Mouse (Mus musculus): ENCODE data around the gene Trat1.

Trat1 gene

DNA sequence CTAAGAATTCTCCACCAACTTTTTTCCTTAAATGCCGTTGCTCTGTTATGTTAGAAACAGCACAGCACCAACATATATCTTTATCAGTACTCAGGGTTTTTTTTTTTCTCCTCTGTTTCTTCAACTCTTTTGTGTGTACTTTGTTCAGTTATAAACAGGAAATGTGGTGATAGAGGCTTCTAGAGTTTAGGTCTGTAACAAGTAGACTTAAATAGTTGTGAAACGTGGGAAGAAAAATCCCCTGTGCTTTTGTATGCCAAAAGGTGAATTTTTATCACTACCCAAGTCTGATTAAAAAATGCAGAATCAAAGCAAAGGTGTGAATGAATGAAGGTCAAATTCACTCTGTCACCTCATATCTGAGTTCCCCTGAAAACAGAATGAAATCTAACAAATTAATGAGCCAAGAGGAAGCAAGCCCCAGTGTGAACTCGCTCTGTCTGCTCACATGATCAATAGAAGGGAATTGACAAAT lies at the start of gene Trat1:
TSS of gene Trat1 (minus strand) at position 51 of the 475 bp plus-strand sequence.
- DNase-seq (ENCODE audit: low read depth) = peak; percentile 69

DNA sequence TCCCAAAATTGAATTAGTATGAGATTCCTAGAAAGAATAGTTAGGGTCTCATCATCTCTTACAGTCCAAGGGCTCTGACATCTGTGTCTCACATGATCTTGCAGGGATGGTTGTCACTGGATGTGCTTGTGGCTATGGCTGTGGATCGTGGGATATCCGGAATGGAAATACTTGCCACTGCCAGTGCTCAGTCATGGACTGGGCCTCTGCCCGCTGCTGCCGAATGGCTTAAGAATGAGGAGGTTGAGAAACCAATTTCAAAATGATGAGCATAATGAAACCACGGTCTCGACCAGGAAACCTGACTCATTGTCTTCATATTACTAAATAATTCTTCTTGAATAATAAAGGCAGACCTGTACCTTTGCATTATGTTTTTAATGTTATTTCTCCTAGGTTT lies 46.7 kb upstream of the Trat1 start:
- DNase-seq (ENCODE audit: low read depth) = no peak

GRCm38 (mm10) chr16:48816695-48817094 lies 44.9 kb upstream of the Trat1 start, which contains the start of gene Retnlb:
Gene Retnlb (plus strand): TSS chr16:48816856.
- no peak for DNase-seq (ENCODE audit: low read depth)

GRCm38 (mm10) chr16:48811881-48812436 lies 40.1 kb upstream of the Trat1 start:
- DNase-seq (ENCODE audit: low read depth) = no peak

DNA sequence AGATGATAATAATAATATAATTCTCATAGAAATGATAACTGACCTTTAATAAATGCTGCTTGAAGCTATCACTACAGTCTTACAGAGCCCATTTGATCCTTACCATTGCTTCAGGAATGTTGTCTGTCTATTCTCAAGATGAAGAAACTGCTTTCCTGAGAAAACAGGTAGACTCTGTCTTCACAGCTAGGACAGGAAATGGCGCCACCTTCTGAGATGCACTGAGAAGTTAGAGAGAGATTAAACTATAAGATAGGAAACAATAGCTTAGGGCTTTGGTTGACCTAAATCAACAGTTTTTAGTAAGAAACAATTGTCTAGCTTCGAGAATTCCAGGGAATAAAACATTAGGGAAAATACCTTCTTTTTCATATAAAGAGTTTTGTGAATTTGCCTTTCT lies 37.6 kb upstream of the Trat1 start:
- peak; percentile 74 for DNase-seq (ENCODE audit: low read depth)

GRCm38 (mm10) chr16:48806521-48806920 lies 34.7 kb upstream of the Trat1 start:
- peak; percentile 56 for DNase-seq (ENCODE audit: low read depth)

GRCm38 (mm10) chr16:48805412-48805811 lies 33.6 kb upstream of the Trat1 start:
- DNase-seq (ENCODE audit: low read depth) = no peak

DNA sequence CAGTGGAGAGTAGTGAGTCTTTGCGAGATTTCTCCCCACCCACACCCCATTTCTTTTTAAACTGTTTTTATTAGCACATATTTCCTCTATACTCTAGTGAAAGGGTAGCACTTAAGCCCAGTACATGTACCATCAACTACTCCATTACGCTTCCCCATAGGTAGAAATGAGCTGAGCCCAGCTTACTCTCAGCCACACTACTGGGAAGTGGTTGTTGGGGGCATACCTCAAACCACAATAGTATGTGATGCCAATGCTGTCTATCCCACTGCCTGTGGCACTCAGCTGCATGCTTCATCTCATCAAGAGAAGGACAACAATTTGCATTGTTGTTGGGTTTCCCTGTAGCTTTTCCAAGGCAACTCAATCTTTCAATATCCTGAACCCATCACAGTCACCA lies 29.1 kb upstream of the Trat1 start:
- peak; percentile 34 for DNase-seq (ENCODE audit: low read depth)

DNA sequence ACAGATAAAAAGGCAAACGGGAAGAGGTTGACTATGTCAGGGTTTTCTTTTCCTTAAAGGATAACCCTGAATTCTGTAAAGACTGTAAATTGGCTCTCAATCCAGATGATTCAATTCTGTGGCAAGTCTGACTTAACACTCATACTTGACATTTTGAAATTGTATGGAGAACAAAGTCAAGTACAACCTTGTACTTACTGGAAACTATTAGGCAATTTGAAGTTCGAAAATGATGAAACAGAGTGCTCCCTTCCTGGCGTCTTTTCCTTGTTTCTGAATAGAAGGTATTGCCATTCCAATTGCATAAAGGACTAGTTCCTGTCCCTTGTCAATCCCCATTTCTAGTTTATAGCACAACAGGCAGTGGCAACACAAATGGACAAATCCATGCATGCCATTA lies 27.6 kb upstream of the Trat1 start:
- DNase-seq (ENCODE audit: low read depth) = no peak

GRCm38 (mm10) chr16:48798285-48798684 lies 26.5 kb upstream of the Trat1 start:
- DNase-seq (ENCODE audit: low read depth) = peak; percentile 41

DNA sequence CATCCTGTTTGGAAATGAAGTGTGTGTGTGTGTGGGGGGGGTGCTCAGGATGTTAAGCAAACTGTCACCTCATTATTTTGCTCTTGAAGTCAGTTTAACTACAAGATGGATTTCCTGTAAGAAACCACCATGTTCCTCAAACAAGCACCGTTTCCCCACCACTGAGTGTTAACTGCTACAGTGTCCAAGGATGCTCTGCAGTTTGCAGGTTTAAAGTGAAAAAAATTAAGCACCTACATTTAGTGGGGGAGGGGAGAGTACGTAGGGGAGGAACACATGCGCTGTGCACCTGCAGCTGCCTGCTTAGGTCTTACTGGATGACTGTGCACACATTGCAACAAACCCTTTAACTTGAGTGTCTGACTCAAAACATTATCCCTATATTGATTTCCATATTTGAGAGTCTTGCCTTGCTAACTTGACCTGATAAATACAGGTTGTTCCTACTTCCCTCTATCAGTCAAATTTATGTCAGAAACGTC lies 16.9 kb upstream of the Trat1 start:
- DNase-seq (ENCODE audit: low read depth) = peak; percentile 67

DNA sequence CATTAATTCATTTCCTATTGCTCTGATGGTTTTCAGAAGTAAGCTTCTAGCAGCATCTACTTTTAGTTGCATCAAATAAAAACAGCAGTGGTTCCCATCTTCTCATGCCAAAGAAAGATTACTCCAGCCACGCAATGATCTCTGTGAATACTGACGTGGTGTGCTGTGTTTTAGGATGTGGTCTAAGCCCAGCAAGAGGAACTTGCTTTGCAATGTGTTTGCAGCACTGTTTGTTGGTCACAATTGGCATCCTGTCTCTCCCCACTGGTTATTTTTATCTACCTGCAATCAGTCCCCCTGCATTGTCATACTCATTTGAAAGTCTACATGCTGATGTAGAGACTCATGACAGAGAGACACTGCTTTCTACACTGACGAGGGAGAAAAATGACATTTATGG lies 14.4 kb upstream of the Trat1 start:
- peak; percentile 69 for DNase-seq (ENCODE audit: low read depth)

DNA sequence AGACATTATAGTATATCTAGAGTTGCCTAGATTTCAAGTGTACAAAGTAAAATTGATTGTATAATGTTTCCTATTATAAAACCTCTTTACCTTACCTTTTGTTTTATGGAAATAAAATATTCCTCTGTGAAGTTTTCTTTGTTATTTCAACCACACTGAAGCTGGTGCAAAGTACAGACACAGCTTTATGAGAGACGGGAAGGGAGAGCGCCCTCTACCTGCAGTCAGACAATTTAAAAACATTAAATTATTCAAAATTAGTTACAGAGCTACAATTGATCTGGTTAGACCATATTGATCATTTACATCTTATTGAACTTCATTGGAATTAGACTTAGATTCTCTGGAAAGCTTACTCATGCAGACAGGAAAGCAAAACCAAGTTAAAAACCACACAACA lies 5.4 kb upstream of the Trat1 start:
- peak; percentile 67 for DNase-seq (ENCODE audit: low read depth)

- DNase-seq (ENCODE audit: low read depth) = peak; percentile 52
These were observed 2.6 kb downstream of the Trat1 start for GRCm38 (mm10) chr16:48769183-48769582.

DNA sequence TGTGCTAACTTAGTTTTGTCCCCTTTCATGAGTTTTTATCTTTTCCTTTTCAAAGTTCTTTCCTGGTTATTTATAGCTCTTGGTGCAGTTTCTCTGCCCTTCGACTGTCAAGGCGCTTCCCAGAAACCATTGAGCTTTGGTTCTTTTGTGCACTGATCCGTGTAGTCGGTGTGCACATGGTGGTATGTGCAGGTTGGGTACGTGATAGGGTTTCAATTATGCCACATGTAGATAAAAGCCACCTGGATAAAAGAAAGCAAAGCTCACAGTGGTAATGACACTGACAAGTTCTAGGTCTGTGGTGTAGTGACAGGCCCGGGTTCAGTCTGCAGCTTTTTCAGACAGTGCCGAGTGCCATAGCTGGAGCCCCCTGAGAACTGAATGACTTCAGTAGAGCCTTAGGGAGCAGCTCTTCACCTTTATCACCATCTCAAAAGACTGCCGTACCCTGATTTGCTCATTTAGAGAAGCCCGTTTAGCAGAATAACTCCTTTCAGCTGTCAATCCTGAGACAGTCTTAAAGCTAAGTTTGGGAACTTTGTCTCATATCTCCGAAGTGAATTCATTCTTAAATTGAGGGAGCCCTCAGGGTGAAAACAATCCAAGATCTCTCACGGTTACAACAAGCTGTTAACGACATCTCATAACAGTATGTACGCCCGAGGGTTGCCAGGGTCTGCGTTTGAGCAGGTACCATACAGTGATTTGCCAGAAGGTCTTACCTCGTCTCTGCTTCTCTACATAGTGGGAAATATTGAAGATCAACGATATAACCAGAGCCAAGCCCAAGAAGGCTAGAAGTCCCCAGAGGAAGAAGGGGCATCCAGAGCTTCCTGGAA lies 11.0 kb downstream of the Trat1 start:
- peak; percentile 44 for DNase-seq (ENCODE audit: low read depth)

DNA sequence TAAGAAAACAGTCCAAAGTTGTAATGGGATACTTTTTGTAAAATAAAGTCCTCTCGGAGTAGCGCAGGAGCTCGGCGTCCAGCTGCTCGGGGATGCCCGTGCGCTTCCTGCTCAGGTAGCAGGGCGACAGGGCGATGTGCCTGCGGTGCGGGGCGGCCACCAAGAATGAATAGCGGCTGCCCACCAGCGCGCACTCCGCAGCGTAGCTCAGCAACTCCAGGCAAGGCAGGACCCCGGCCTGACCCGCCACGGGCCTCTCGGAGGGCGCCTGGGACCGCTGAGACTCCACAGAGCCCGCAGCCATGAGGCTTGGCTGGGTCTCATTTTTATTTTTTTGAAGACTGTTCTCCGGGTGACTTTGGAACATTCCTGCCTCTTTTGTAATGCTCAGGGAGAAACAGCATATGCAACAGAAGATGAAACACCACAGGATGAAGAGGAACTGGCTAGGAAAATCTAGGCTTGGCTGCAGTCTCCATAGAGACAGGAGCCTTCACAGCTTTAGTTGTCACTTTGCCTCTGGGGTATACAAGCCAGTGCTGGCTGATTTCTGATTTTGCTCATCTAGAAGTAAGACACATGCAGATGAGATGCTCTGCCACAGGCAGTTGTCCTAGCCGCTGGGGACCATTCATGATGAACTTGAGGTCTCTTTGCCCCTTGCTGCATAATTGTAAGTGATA lies 21.5 kb downstream of the Trat1 start:
- DNase-seq (ENCODE audit: low read depth) = no peak

- peak; percentile 37 for DNase-seq (ENCODE audit: low read depth)
These were observed 26.4 kb downstream of the Trat1 start for GRCm38 (mm10) chr16:48745418-48745817.

DNA sequence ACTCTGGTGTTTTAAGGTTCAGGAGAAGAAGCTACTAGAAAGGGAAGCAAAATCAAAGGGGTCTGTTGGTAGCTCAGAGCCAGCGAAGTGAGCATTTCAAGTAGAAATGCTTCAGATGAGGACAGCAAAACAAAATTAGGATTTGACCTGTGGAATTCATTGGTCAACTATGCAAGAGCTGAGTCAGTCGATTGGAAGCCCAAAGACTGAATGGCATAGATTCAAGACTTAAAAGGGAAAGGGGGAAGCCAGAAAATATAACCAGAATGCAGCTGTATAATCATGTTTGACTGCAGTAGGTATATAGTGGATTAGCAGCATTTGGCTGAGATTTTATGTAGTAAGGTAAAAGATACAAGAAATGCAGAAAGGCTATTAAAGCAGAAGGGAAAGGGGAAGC lies 26.8 kb downstream of the Trat1 start:
- no peak for DNase-seq (ENCODE audit: low read depth)

DNA sequence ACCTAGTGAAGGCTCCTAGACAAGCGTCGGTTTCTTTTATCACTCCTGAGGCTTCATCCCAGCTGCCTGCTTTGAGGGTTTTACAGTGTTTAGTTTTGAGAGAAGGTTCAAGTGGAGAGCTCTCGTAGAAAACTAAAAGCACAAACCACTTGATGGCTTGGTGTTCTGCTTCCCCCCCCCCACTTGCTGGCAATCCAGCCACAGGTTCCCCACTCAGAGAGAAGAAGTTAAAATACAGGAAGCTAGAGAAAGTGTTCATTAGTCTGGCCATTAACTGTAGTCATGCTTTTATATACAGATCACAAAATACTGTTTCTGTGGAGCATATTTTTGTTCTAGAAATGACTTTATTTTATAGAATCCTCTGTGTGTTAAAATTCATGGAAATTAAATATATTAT lies 30.3 kb downstream of the Trat1 start:
- no peak for DNase-seq (ENCODE audit: low read depth)

- DNase-seq (ENCODE audit: low read depth) = no peak
These were observed 31.8 kb downstream of the Trat1 start for GRCm38 (mm10) chr16:48739974-48740373.

- DNase-seq (ENCODE audit: low read depth) = no peak
These were observed 33.4 kb downstream of the Trat1 start for GRCm38 (mm10) chr16:48738429-48738828.

DNA sequence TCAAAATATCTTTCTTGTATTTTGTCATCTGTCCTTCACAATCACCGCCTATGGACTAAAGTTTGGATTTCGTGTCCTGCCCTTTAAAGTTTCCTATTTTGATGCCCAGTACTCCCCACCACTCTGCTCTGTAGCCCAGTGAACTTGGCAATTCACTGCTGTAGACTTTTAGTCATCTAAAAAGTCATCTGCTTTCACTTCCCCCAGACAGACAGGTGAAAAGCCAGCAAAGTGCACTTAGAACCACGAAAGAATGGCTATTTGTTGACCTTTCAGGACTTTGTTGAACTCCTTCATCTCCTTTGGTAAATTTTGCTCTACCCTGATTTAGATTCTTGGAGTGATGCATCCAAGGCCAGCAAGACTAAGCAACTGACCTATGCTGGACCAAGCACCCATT lies 34.9 kb downstream of the Trat1 start:
- DNase-seq (ENCODE audit: low read depth) = no peak

GRCm38 (mm10) chr16:48720259-48720658 lies 51.6 kb downstream of the Trat1 start:
- no peak for DNase-seq (ENCODE audit: low read depth)

Measured in naive thymus-derived CD4-positive, alpha-beta T cell, adult 2 months (primary cell).